Mouse (Mus musculus): Measurements from ENCODE around the gene Tamm41. TPM values are rescaled to one million over a fixed set of nuclear protein-coding genes. Genes with fewer than 3 reads are reported as not detected.

Gene Tamm41
- polyA plus RNA-seq, 1 experiment from 2014 or later, result 17.5 TPM

Other genes starting within 250 kb of the Tamm41 start
- 10.0 TPM in 2 replicates for gene Vgll4, start 67.9 kb downstream of the Tamm41 start, polyA plus RNA-seq (2015; fragmentation: Nextera tagmentation; extraction: Ambion mirVana)
- gene Syn2, start 97.0 kb upstream of the Tamm41 start, polyA plus RNA-seq (2015; fragmentation: Nextera tagmentation; extraction: Ambion mirVana), result 0.11 and 0.25 TPM in 2 replicates
- not detected in 2 replicates for gene Gm17482, start 189.5 kb upstream of the Tamm41 start, polyA plus RNA-seq (2015; fragmentation: Nextera tagmentation; extraction: Ambion mirVana)
- not detected in 2 replicates for gene Timp4, start 214.3 kb upstream of the Tamm41 start, polyA plus RNA-seq (2015; fragmentation: Nextera tagmentation; extraction: Ambion mirVana)

All from liver, embryonic 16.5 days (tissue).